Mouse (Mus musculus): ENCODE data around the gene Mast2. TPM values are rescaled to one million over a fixed set of nuclear protein-coding genes. Genes with fewer than 3 reads are reported as not detected.

Gene Mast2
- polyA plus RNA-seq, 2 experiments from 2014 or later: 3.4 to 4.0 TPM

DNA sequence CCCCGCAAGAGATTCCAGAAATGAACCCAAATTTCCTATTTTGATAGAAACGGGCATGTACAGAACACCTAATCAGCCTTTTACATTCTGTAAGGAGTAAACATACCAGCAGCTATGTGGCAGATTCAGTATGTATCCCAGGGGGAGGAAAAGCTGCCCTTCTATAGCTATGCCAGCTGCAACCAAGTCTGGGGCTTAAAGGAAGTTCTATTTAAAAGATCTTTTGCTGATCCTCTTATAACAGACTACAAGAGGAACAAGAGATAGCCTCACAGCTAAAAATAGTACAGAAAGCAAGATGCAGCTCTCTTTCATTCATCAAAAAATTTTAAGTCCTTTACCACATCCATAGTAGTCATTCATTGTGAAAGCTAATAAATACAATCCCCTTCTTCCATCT, 57.3 kb downstream of the Mast2 start:
- no peak for ATAC-seq

DNA sequence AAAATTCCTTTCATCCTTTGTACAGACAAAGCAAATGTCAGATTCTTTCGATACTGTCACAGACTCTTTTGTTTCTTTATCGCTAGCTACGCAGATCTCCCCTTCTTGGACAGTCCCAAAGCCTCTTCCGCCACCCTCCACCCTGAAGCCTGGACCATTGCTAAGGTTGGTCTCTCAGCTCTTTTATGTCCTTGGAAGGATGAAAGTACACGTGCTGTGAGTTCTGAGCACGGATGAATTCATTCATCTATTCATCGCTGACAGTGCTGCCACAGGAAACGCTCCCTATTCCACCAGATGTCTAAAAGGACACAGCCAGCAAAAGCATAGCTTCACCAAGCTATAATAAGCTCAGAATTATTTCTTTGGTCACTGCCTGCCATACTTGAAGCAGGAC, 58.0 kb downstream of the Mast2 start:
- ATAC-seq: no peak

DNA sequence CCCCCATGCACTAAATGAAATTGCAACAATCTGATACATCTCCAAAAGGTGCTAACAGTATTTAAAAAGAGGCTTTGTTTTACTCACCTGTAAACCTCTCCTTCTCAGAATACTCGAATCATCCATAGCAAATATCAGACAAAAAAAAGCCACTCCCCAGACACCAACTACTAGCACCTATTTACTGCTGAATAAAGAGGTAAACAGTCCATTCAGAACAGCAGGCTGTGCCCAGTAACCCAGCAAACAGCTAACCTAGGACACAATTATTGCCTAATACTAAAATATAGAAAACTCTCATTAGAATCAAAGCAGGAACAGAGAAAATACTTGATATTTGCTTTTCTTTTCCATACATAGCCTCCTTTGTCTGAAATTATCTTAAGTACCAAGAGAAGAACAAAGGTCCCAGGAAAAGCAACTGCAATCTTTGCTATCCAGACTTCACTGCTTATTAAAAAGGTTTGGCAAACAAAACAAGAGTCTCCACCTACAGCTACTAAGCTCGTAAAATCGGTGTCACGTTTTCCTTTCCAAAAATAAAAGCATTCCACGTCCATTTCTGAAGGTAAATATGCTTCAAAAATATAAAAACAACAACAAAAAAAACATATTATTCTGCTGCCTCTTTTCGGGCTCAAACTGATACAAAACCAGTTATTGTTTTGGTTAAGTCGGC, 58.6 kb downstream of the Mast2 start:
- no peak for ATAC-seq

DNA sequence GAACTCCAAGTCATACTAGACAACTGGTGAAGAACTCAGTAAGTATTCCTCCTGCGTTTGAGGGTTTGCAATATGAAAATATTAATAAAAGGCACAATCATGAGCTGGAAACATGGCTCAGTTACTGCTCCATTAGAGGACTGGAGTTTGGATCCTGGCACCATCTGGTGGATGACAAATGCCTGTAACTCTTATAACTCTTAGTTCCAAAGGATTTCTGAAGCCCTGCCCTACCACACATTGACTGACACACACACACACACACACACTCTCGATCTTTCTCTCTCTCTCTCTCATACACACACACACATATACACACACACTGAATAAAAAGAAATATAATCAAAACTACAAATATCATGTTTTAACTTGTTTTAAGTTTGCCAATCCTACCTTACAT, 60.1 kb downstream of the Mast2 start:
- ATAC-seq: no peak

DNA sequence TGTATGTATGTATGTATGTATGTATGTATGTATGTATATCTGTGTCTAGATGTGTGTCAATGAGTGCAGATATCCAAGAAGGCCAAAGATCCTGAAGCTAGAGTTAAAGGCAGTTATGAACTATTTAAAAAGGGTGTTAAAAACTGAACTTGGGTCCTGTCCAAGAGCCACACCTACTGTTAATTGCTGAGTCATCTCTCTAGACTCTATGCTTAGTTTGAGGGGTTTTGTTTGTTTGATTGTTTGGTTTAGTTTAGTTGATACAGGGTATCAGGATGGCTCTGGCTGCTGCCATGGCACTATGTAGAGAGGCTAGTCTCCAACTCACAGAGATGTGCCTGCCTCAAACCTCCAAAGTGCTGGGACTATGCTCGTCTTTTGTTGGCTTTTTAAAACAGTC, 61.3 kb downstream of the Mast2 start:
- ATAC-seq: no peak

- no peak for ATAC-seq
Observed at GRCm38 (mm10) chr4:116398051-116398450, 65.9 kb downstream of the Mast2 start.

GRCm38 (mm10) chr4:116377973-116378667, 85.9 kb downstream of the Mast2 start:
- ATAC-seq: no peak

- ATAC-seq: no peak
Observed at GRCm38 (mm10) chr4:116371676-116372075, 92.3 kb downstream of the Mast2 start.

DNA sequence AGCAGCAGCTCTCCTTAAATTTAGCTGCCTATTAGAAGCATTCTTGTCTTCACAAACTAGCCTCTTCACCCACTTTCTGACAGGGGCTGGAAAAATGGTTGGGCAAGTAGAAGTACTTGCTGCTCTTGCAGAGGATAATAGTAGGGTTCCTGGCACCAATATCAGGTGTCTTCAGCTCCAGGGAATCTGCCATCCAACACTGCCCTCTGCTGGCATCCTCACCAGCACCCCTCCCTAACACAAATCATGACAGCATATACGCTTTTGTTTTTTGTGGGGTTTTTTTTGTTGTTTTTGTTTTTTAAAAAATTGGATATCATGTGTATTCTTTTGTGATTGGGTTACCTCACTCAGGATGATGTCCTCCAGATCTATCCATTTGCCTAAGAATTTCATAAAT, 105.9 kb downstream of the Mast2 start:
- no peak for ATAC-seq

DNA sequence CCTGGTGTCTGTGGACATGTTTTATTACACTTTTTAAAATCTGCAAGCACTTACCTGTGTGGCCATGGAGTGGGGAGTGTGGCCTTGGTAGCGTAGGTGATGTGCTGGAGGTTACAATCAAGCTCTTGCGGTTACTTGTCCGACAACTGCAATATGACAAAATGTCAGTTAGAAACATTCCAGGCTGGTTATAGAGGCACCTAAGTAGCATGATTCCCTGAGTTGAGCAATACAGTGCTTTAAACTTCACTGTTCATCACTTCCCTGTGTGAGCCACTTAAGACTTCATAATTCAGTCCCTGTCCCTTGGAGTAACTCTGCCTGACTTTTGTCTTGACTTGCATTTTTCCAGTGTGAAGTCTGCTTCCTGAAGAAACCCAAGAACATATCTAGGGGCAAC, 111.1 kb downstream of the Mast2 start:
- ATAC-seq: no peak

DNA sequence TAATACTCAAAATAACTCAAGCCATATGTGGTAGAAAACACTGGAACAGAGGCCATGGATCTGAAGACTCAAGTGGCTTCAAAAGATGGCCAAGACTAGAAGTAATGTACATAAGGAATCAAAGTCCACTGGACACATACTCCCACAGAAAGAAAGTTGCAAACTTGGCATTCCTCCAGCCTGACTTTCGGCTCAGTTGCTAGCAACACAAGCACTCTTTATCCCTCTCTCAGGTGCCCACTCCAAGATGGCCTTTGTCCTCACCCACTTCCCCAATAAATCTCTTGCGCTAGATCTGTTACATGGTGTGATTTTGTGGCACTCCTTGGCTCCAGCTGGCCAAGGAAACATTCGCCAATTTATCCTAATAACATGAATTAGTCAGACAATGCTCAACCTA, 111.5 kb downstream of the Mast2 start:
- ATAC-seq: no peak

DNA sequence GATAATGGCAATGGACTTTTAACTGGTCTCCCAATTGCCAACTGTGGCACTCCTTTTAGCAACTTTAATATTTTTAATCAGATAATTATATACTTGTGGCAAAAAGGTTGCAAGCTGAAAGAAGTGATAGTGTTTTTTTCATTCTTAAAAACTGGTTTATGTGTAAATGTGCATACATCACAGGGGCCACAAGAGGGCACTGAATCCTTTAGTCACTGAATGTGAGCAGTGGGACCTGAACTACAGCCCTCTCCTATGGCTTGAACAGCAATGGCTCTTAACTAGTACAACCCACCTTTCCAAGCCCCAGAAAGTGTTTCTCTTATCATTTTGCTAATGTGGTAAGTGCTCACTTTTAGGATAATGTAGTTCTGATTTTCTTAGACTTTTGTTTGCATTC, 121.9 kb downstream of the Mast2 start:
- ATAC-seq: no peak

DNA sequence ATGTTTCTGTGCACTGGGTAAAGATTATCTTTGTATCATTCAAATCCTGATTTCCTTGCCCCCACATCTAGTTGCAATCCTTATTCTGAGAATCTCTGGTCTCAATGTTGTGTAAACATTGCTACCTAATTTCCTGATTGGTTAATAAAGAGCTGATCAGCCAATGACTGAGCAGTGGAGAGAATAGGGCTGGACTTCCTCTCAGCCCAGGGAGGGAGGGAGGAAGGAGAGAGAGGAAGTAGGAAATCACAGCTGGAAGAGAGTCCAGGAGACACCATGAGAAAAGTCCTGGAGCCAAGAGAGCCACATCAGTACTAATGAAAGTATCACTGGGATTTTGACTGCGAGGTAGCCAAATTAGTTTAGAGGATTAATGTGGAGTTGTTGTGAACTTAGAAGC, 127.7 kb downstream of the Mast2 start:
- ATAC-seq: no peak

DNA sequence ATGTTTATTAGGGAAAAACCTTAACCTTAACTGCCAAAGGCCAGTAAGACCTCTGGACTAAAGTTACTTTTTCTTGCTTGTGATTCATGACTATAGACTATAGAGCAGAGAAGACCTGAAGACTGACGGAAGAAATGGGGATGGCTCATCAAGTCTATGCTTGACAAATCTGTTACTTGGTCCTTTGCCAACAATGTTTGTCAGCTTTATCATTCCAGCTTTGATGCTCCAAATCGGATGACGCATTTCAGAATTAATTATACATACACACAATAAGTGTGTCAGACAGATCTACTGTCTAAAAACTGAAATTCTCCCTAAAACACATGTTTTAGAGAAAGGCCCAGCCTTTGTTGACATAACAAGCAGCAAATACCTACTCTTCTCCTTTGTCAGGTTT, 134.7 kb downstream of the Mast2 start:
- no peak for ATAC-seq

- no peak for ATAC-seq
Observed at GRCm38 (mm10) chr4:116322127-116322526, 141.9 kb downstream of the Mast2 start.

DNA sequence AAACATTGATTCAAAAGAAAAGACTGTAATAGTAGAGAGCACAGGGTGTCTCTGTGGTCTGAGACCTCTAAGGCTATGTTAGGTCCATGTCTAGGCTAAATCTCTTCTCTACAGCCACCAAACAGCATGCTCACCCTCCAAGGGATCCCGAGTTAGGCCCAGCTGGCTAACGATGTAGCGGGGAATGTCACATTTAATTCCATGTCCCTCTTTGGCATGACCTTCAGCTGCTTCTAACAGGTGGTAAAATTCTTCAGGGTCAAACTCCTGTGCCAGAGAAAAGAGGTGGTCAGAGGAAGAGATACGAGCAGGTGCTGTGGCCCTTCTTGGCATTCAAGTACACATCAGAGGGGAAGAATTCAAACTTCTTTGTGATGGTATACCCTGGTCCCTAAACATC, 146.4 kb downstream of the Mast2 start:
- ATAC-seq: no peak

DNA sequence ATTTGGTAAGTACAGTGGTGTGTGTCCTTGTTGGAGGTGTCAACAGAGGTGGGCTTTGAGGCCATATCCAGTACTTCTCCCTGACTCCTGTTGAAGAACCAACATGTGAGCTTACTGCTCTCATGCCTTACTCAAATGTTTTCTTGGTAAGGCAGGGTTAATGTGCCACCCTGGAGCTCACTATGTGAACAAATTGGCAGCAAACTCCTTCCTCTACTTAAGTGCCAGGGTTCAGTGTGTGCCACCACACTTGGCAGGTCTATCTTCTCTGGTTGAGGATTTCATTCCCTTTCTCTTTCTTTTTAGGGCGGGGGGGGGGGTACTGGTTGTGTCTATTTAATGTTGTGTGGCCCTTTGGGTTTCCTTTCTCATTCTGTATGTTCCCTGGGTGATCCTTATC, 159.4 kb downstream of the Mast2 start:
- ATAC-seq: no peak

DNA sequence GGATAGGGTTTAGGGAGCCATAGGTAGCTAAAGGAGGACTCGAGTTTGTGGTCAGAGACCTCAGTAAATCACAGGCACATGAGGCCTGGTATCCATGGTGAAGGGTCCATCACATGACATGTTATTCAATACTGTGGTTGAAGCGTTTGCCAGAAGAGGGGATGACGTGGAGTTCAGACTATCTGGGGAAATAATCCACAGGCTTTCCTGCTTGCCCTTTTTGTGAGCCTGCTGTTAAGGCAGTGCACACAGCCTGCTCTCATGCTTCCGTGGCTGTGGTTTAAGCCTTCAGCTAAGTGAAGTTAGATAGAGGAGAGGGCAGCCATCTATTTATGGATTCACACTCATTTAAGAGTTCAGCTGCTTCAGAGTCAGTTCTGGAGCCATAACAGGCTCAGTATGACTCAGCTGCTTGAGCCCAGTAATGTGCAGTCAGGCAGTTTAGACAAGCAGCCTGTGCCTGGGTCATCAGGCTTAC, 163.1 kb downstream of the Mast2 start:
- no peak for ATAC-seq

- no peak for ATAC-seq
Observed at GRCm38 (mm10) chr4:116293296-116293695, 170.7 kb downstream of the Mast2 start.

DNA sequence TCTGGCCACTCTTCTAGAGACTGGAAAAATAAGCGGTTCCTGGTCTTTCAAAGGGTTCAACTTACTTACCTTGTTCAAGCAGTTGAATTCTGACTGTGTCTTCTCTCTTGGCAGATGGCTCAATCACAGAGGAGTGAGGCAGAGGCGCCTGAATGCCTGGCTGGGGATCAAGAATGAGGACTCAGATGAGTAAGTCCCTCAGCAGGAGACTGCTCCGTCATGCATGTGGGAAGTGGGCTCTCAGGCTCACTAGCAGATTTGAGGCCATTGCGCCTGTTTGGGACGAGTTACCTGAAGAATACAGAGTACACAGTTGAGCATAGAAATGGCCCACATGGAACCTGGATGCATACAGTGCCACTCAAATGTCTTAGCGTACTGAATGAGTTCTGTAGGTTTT, 172.4 kb downstream of the Mast2 start:
- no peak for ATAC-seq

- no peak for ATAC-seq
Observed at GRCm38 (mm10) chr4:116282211-116282610, 181.8 kb downstream of the Mast2 start.

DNA sequence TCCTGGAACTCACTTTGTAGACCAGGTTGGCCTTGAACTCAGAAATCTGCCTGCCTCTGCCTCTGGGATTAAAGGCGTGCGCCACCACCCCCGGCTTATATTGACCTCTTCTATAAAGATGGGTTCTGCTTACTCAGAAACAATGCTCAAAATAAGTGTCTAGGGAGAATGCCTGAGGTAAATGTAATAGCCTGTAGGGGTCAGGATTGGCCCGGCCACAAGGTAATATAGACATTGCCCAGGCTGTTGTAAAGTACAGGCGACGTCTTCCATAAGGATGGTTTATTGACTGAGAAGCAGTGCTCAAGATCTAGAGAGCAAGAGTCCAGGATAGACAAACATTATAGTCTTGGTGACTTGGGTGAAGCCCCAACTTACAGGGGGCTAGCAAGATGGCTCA, 195.8 kb downstream of the Mast2 start:
- no peak for ATAC-seq

Measured in CD4-positive, CD25-positive, alpha-beta regulatory T cell, adult 4 months (primary cell).